Mouse (Mus musculus) heart, adult 2 months (tissue): ENCODE measurements around the gene Naa16. TPM values are rescaled to one million over a fixed set of nuclear protein-coding genes. Genes with fewer than 3 reads are reported as not detected.
A peak's percentile ranks its signal among the peaks of the same experiment; 100 is the strongest.

Source experiments
- DNase-seq, 2 experiments: peaks; one replicate each; pipeline ENCODE4 v3.0.0; 2021
- H3K27ac ChIP-seq: fragments of 200-600 bp; 2 replicates; pipeline ENCODE4 v1.8.1; 2022
- H3K27me3 ChIP-seq: fragments of 200-500 bp; 2 replicates; pipeline ENCODE4 v1.6.1; 2012; ENCODE audit warnings: mild to moderate bottlenecking, low read length, inconsistent platforms, mixed read lengths; ENCODE audit not compliant: control insufficient read depth, insufficient read depth
- H3K36me3 ChIP-seq: fragments of 200-500 bp; 2 replicates; pipeline ENCODE4 v1.6.1; 2012; ENCODE audit warnings: low read length, inconsistent platforms; ENCODE audit not compliant: control insufficient read depth, insufficient read depth
- H3K4me1 ChIP-seq: fragments of 200-500 bp; 2 replicates; pipeline ENCODE4 v1.6.1; 2011; ENCODE audit warnings: low read length; ENCODE audit not compliant: control insufficient read depth, insufficient read depth
- H3K4me3 ChIP-seq: fragments of 200-600 bp; 2 replicates; pipeline ENCODE4 v1.8.1; 2022
- H3K79me2 ChIP-seq: fragments of 200-500 bp; replicated peaks from 2 replicates; pipeline ENCODE4 v1.6.1; 2012; ENCODE audit warnings: mild to moderate bottlenecking, inconsistent platforms, low read length, moderate library complexity, mixed read lengths; ENCODE audit not compliant: control insufficient read depth, insufficient read depth
- H3K9ac ChIP-seq: fragments of 200-500 bp; 2 replicates; pipeline ENCODE4 v1.6.1; 2012; ENCODE audit warnings: low read depth, mild to moderate bottlenecking, control low read depth, inconsistent platforms, low read length, mixed read lengths
- CTCF ChIP-seq: fragments of 200-600 bp; IDR thresholded peaks from 2 replicates; pipeline ENCODE4 v1.8.1; 2022; ENCODE audit warnings: antibody characterized with exemption, mild to moderate bottlenecking, moderate library complexity
- EP300 ChIP-seq: fragments of 200-500 bp; IDR thresholded peaks from 2 replicates; pipeline ENCODE4 v1.6.1; 2011; ENCODE audit warnings: low read depth, low read length, control low read depth; ENCODE audit not compliant: insufficient read depth
- POLR2A ChIP-seq: fragments of 200-500 bp; IDR thresholded peaks from 2 replicates; pipeline ENCODE4 v1.6.1; 2011; ENCODE audit warnings: mild to moderate bottlenecking, low read depth, low read length, control low read depth; ENCODE audit not compliant: insufficient read depth
- whole genome bisulfite sequencing: fragments of 180-500 bp; shearing (Covaris S2); methylation state at CpG from one replicate; pipeline ENCODE4 v1.1.7; 2018; 5-methylcytosine and 5-hydroxymethylcytosine counted together
- intact Hi-C: fragments of 180-260 bp; cut with DNase I; formaldehyde crosslinking; loops from one replicate; pipeline ENCODE4 v1.15.1; 2025
- polyA plus RNA-seq: library from polyadenylated mRNA; depleted of rRNA; stranded (reverse); fragments of >200 nt; gene quantifications from 2 replicates; pipeline ENCODE4 v1.2.3, GENCODE M21; 2012
- total RNA-seq, 2 experiments: library from RNA; stranded (reverse); gene quantifications; 2 replicates each; pipeline ENCODE4 v1.2.3; 2021

The Naa16 gene
- total and polyA plus RNA-seq, 3 experiments, result 1.8 to 9.7 (median 7.9) TPM

GRCm38 (mm10) chr14:79413121-79413520 is 22.5 kb upstream of the Naa16 start:
- H3K79me2 ChIP-seq, result no peaks in the 10 kb centered on the region
- H3K9ac ChIP-seq, result no peak overlapping the region
- no peaks in the 10 kb centered on the region for H3K4me1 ChIP-seq
- intact Hi-C loops, result no loop called here
- no peak for TF ChIP-seq POLR2A
- no peak for TF ChIP-seq CTCF
- no peak for TF ChIP-seq EP300
- no peak overlapping the region for H3K27ac ChIP-seq
- WGBS, result 85% methylated on average over 6 of the region's 6 CpGs
- H3K27me3 ChIP-seq, result no peaks in the 10 kb centered on the region
- no peaks in the 10 kb centered on the region for H3K36me3 ChIP-seq
- H3K4me3 ChIP-seq, result no peak overlapping the region
- DNase-seq, result no peak

GRCm38 (mm10) chr14:79410662-79411061 is 20.1 kb upstream of the Naa16 start:
- 69% methylated on average over 2 of the region's 2 CpGs for WGBS
- Histone ChIP-seq H3K79me2 (no peaks in the 10 kb centered on the region), H3K9ac (no peak overlapping the region), H3K27ac (no peak overlapping the region), H3K4me1 (no peaks in the 10 kb centered on the region), H3K4me3 (no peak overlapping the region), H3K27me3 (no peaks in the 10 kb centered on the region), H3K36me3 (no peaks in the 10 kb centered on the region)
- intact Hi-C loops, result no loop called here
- TF ChIP-seq CTCF (no peak), POLR2A (no peak), EP300 (no peak)
- DNase-seq, result no peak

GRCm38 (mm10) chr14:79409278-79409830 is 18.8 kb upstream of the Naa16 start:
- DNase-seq, result no peak
- TF ChIP-seq EP300 (no peak), CTCF (no peak), POLR2A (no peak)
- no peaks in the 10 kb centered on the region for H3K4me1 ChIP-seq
- no peaks in the 10 kb centered on the region for H3K27me3 ChIP-seq
- WGBS, result 56% methylated on average over 6 of the region's 6 CpGs
- no peak overlapping the region for H3K4me3 ChIP-seq
- no peak overlapping the region for H3K9ac ChIP-seq
- no peaks in the 10 kb centered on the region for H3K79me2 ChIP-seq
- intact Hi-C loops, result no loop called here
- H3K36me3 ChIP-seq, result no peaks in the 10 kb centered on the region
- H3K27ac ChIP-seq, result no peak overlapping the region

- H3K4me3 ChIP-seq, result no peak overlapping the region
- H3K9ac ChIP-seq, result no peak overlapping the region
- H3K79me2 ChIP-seq, result no peaks in the 10 kb centered on the region
- intact Hi-C loops, result no loop called here
- no peaks in the 10 kb centered on the region for H3K27me3 ChIP-seq
- H3K4me1 ChIP-seq, result no peaks in the 10 kb centered on the region
- no peak overlapping the region for H3K27ac ChIP-seq
- no peaks in the 10 kb centered on the region for H3K36me3 ChIP-seq
- no peak for DNase-seq
- TF ChIP-seq CTCF, result no peak
- no peak for TF ChIP-seq EP300
- TF ChIP-seq POLR2A, result no peak
- 83% methylated on average over 2 of the region's 2 CpGs for WGBS
Observed at GRCm38 (mm10) chr14:79407641-79408040, 17.1 kb upstream of the Naa16 start.

GRCm38 (mm10) chr14:79397321-79398122 is 6.9 kb upstream of the Naa16 start, which contains the start of gene Mtrf1:
TSS of gene Mtrf1 (plus strand) at chr14:79397772.
- Histone ChIP-seq H3K79me2 (no peaks in the 10 kb centered on the region), H3K27me3 (no peaks in the 10 kb centered on the region), H3K27ac (peak within 1 kb of the TSS; percentile 92), H3K9ac (peak within 1 kb of the TSS; percentile 92), H3K36me3 (peaks cover 5% of the 10 kb centered on the region), H3K4me3 (peak within 1 kb of the TSS; percentile 69), H3K4me1 (no peaks in the 10 kb centered on the region)
- peak; percentile 64; the same call in 1 of the 2 replicates for TF ChIP-seq EP300
- peak; percentile 30 for TF ChIP-seq CTCF
- TF ChIP-seq POLR2A, result peak; percentile 62
- intact Hi-C loops, result loop anchor here (2.0 to 10.0 kb wide), 2 partner anchors 27 to 187 kb away; partner anchors contain the start of gene Sugt1
- WGBS, result 17% methylated on average over 23 of the region's 23 CpGs
- peak; percentile 73 to 76 for DNase-seq

GRCm38 (mm10) chr14:79394564-79394963 is 4.0 kb upstream of the Naa16 start:
- TF ChIP-seq CTCF (peak; percentile 74), EP300 (no peak), POLR2A (no peak)
- no peaks in the 10 kb centered on the region for H3K79me2 ChIP-seq
- peaks cover 5% of the 10 kb centered on the region for H3K36me3 ChIP-seq
- H3K27me3 ChIP-seq, result no peaks in the 10 kb centered on the region
- no peak overlapping the region for H3K4me3 ChIP-seq
- DNase-seq, result peak in 1 of 2 experiments; percentile 9
- no peak overlapping the region for H3K9ac ChIP-seq
- intact Hi-C loops, result loop anchor here (2.0 to 10.0 kb wide), 2 partner anchors 72 to 190 kb away; partner anchors contain the start of gene Sugt1
- no peak overlapping the region for H3K27ac ChIP-seq
- H3K4me1 ChIP-seq, result no peaks in the 10 kb centered on the region; the same call in 1 of the 2 replicates
